11 mouse cellular contexts compared by ENCODE assay signal in genomic region chr11:98835725-98836124, GRCm38 (mm10). TPM values are rescaled to one million over a fixed set of nuclear protein-coding genes. Genes with fewer than 3 reads are reported as not detected.
DNase-seq lines count a peak whose midpoint lies in the region; ATAC-seq lines count a peak whose summit lies in the region.
"Had no signal": no experiment of that assay in that cellular context is flagged by ENCODE, and none has a peak within 500 bp of the region (broad histone marks: within the 10 kb centered on the region; RNA-seq: fewer than 3 reads in every experiment).

No protein-coding gene starts in this region.

- H3K27ac ChIP-seq in limb, embryonic 10.5 days = no peak overlapping the region
- no peak overlapping the region for H3K27ac ChIP-seq in kidney, embryonic 16.5 days (ENCODE audit: low read length)
- H3K27ac ChIP-seq: limb, embryonic 13.5 days had no signal

- no peak overlapping the region for H3K4me2 ChIP-seq in kidney, embryonic 16.5 days (replicated peaks; ENCODE audit: low read depth, low read length)

- H3K4me3 ChIP-seq in limb, embryonic 10.5 days = 0 out of 2 replicates have a peak overlapping the region, but pooled peaks have one; percentile 67
- H3K4me3 ChIP-seq in kidney, embryonic 16.5 days (ENCODE audit: low read length) = no peak overlapping the region

- peak; percentile 38 to 53 for DNase-seq in layer of hippocampus, postnatal 10 days (ENCODE audit: low spot score in 2 of 2)
- no peak for DNase-seq in layer of hippocampus, adult 11-12 months (ENCODE audit: low spot score)
- peak; percentile 31 for DNase-seq in right cerebral cortex, postnatal 4 days
- DNase-seq in right cerebral cortex, adult 18-20 months = no peak
- DNase-seq in limb, embryonic 10.5 days (ENCODE audit: low spot score) = no peak
- DNase-seq in left cerebral cortex, adult 9 months (ENCODE audit: low spot score in 2 of 2) = no peak
- no peak for DNase-seq in kidney, postnatal 4 days
- DNase-seq: cerebellum, adult 8-10 months; gastrocnemius, postnatal 14 days had no signal

- 59% methylated on average over 3 of the region's 3 CpGs for WGBS in limb, embryonic 10.5 days
- WGBS in kidney, embryonic 16.5 days = 53% methylated on average over 3 of the region's 3 CpGs

- no peaks in the 10 kb centered on the region for H3K9me3 ChIP-seq in limb, embryonic 10.5 days (replicated peaks)
- no peaks in the 10 kb centered on the region for H3K9me3 ChIP-seq in kidney, embryonic 16.5 days (ENCODE audit: low read length)
- H3K9me3 ChIP-seq: limb, embryonic 13.5 days had no signal

- H3K4me1 ChIP-seq in limb, embryonic 10.5 days = peaks cover 36% of the 10 kb centered on the region
- H3K4me1 ChIP-seq in kidney, embryonic 16.5 days (ENCODE audit: insufficient read depth, low read length) = peaks cover 33% of the 10 kb centered on the region

- no peak for ATAC-seq in kidney, embryonic 16.5 days (ENCODE audit: low FRiP score, low TSS enrichment)

- H3K9ac ChIP-seq in kidney, embryonic 16.5 days (replicated peaks; ENCODE audit: low read length) = no peak overlapping the region
- H3K9ac ChIP-seq: limb, embryonic 13.5 days had no signal

- H3K27me3 ChIP-seq in limb, embryonic 10.5 days (ENCODE audit: low read depth, poor library complexity, severe bottlenecking) = peaks cover 34% of the 10 kb centered on the region
- H3K27me3 ChIP-seq in kidney, embryonic 16.5 days (ENCODE audit: insufficient read depth, low read length) = 0 out of 2 replicates have a peak, but pooled peaks cover 3% of the 10 kb centered on the region

- peaks cover 43% of the 10 kb centered on the region for H3K36me3 ChIP-seq in limb, embryonic 10.5 days
- peaks cover 32% of the 10 kb centered on the region for H3K36me3 ChIP-seq in kidney, embryonic 16.5 days (ENCODE audit: insufficient read depth, low read length)

RNA-seq across cellular contexts. Expression of gene Rapgefl1, which starts 0.9 kb away (rescaled TPM):
- 100 to 1,000 TPM; 148 to 154 TPM for total RNA-seq in layer of hippocampus, postnatal 10 days (2021)
- polyA plus RNA-seq in limb, embryonic 10.5 days (2016; fragmentation: Nextera tagmentation; extraction: Ambion mirVana) = 1.4 and 1.9 TPM in 2 replicates
- 1.8 and 2.0 TPM in 2 replicates for polyA plus RNA-seq in kidney, embryonic 16.5 days (2015; fragmentation: Nextera tagmentation; extraction: Ambion mirVana)

RNA-seq across cellular contexts. Expression of gene Wipf2, which starts 27.7 kb away (rescaled TPM):
- total RNA-seq in layer of hippocampus, postnatal 10 days (2021) = 10 to 100 TPM; 29.7 to 30.9 TPM
- polyA plus RNA-seq in limb, embryonic 10.5 days (2016; fragmentation: Nextera tagmentation; extraction: Ambion mirVana) = 5.4 and 6.2 TPM in 2 replicates
- 5.4 and 5.9 TPM in 2 replicates for polyA plus RNA-seq in kidney, embryonic 16.5 days (2015; fragmentation: Nextera tagmentation; extraction: Ambion mirVana)

RNA-seq across cellular contexts. Expression of gene Casc3, which starts 31.0 kb away (rescaled TPM):
- total RNA-seq in layer of hippocampus, postnatal 10 days (2021) = 10 to 100 TPM; 65.8 to 66.3 TPM
- 46.7 and 51.9 TPM in 2 replicates for polyA plus RNA-seq in limb, embryonic 10.5 days (2016; fragmentation: Nextera tagmentation; extraction: Ambion mirVana)
- 36.2 and 41.0 TPM in 2 replicates for polyA plus RNA-seq in kidney, embryonic 16.5 days (2015; fragmentation: Nextera tagmentation; extraction: Ambion mirVana)

RNA-seq across cellular contexts. Expression of gene Msl1, which starts 40.4 kb away (rescaled TPM):
- 100 to 1,000 TPM; 147 to 157 TPM for total RNA-seq in layer of hippocampus, postnatal 10 days (2021)
- 22.8 and 25.0 TPM in 2 replicates for polyA plus RNA-seq in limb, embryonic 10.5 days (2016; fragmentation: Nextera tagmentation; extraction: Ambion mirVana)
- 23.7 and 24.2 TPM in 2 replicates for polyA plus RNA-seq in kidney, embryonic 16.5 days (2015; fragmentation: Nextera tagmentation; extraction: Ambion mirVana)

Comparison
In these comparisons a context has a peak if more than half of its experiments do, and no peak if none do; other contexts are left out.
1. DNase-seq: peak in layer of hippocampus, postnatal 10 days (2 of 2) and right cerebral cortex, postnatal 4 days (single experiment); none in layer of hippocampus, adult 11-12 months (single experiment), right cerebral cortex, adult 18-20 months (single experiment), limb, embryonic 10.5 days (single experiment), left cerebral cortex, adult 9 months (0 of 2) and kidney, postnatal 4 days (0 of 2).